Mouse (Mus musculus) R1 (cell line): Measurements from ENCODE around the gene Notch2.
A peak's percentile ranks its signal among the peaks of the same experiment; 100 is the strongest.

ENCODE experiments used
- DNase-seq: peaks from one replicate; pipeline ENCODE4 v3.0.0-alpha.2; 2018; ENCODE audit warnings: low read depth, low spot score

Gene Notch2

GRCm38 (mm10) chr3:98069161-98069560 lies 55.8 kb downstream of the Notch2 start:
- DNase-seq: no peak

- DNase-seq: no peak
Measured at GRCm38 (mm10) chr3:98069856-98070255, 56.5 kb downstream of the Notch2 start.

GRCm38 (mm10) chr3:98072570-98072969 lies 59.2 kb downstream of the Notch2 start:
- DNase-seq: no peak

- no peak for DNase-seq
Measured at GRCm38 (mm10) chr3:98073545-98073944, 60.2 kb downstream of the Notch2 start.

GRCm38 (mm10) chr3:98074622-98075231 lies 61.4 kb downstream of the Notch2 start:
- DNase-seq: peak; percentile 27

GRCm38 (mm10) chr3:98077866-98078265 lies 64.5 kb downstream of the Notch2 start:
- no peak for DNase-seq

GRCm38 (mm10) chr3:98078816-98079215 lies 65.5 kb downstream of the Notch2 start:
- DNase-seq: no peak

GRCm38 (mm10) chr3:98079601-98080215 lies 66.4 kb downstream of the Notch2 start:
- no peak for DNase-seq

- DNase-seq: no peak
Measured at GRCm38 (mm10) chr3:98080630-98081029, 67.3 kb downstream of the Notch2 start.

- no peak for DNase-seq
Measured at GRCm38 (mm10) chr3:98082188-98082587, 68.9 kb downstream of the Notch2 start.

- no peak for DNase-seq
Measured at GRCm38 (mm10) chr3:98082972-98083371, 69.6 kb downstream of the Notch2 start.

- peak; percentile 18 for DNase-seq
Measured at GRCm38 (mm10) chr3:98084061-98084655, 70.8 kb downstream of the Notch2 start.

- DNase-seq: no peak
Measured at GRCm38 (mm10) chr3:98084870-98085269, 71.5 kb downstream of the Notch2 start.

GRCm38 (mm10) chr3:98085812-98086268 lies 72.5 kb downstream of the Notch2 start:
- peak; percentile 82 for DNase-seq

GRCm38 (mm10) chr3:98086441-98086840 lies 73.1 kb downstream of the Notch2 start:
- no peak for DNase-seq

- no peak for DNase-seq
Measured at GRCm38 (mm10) chr3:98086860-98087259, 73.5 kb downstream of the Notch2 start.

GRCm38 (mm10) chr3:98087551-98087950 lies 74.2 kb downstream of the Notch2 start:
- DNase-seq: no peak

GRCm38 (mm10) chr3:98089702-98090101 lies 76.4 kb downstream of the Notch2 start:
- no peak for DNase-seq

GRCm38 (mm10) chr3:98090129-98090528 lies 76.8 kb downstream of the Notch2 start:
- DNase-seq: no peak

- DNase-seq: no peak
Measured at GRCm38 (mm10) chr3:98092680-98093370, 79.5 kb downstream of the Notch2 start.

- DNase-seq: no peak
Measured at GRCm38 (mm10) chr3:98093954-98094353, 80.6 kb downstream of the Notch2 start.
